Mouse (Mus musculus): Measurements from ENCODE around the gene 2310034C09Rik. TPM values are rescaled to one million over a fixed set of nuclear protein-coding genes. Genes with fewer than 3 reads are reported as not detected.
"Not testable (repeated sequence)": the region's sequence is repeated elsewhere in the genome, so short reads cannot be mapped to it uniquely, and the experiment has no call there.

2310034C09Rik gene
- polyA plus RNA-seq, 1 experiment from 2014 or later = not detected

DNA sequence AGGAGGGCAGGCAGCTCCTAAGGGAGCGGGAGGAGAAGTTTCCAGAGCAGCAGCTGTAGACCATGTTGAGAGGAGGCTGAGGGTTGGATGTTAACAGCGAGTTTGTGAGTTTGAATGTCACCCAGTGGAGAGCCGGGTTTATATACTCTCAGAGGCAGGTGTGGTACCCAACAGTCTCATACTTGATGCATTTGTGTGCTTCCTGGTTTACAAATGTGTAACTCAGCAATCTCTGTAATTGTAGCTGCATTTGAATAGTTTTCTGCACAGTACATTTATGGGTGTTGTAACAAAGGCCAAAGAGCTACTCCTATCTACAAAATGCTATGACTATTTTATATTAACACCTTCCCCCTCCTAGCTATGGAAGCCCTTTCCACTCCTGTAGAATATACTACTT is 7.1 kb upstream of the 2310034C09Rik start, which contains the start of gene Krtap13:
Gene Krtap13 (minus strand): TSS at position 101 of the 400 bp plus-strand sequence.
- 80% methylated on average over 3 of the region's 3 CpGs for WGBS
- H3K27me3 ChIP-seq (ENCODE audit: control insufficient read depth, insufficient read depth, low read length); ATAC-seq (ENCODE audit: insufficient number of reproducible peaks, insufficient read depth, low FRiP score, low read depth): not testable (repeated sequence)

DNA sequence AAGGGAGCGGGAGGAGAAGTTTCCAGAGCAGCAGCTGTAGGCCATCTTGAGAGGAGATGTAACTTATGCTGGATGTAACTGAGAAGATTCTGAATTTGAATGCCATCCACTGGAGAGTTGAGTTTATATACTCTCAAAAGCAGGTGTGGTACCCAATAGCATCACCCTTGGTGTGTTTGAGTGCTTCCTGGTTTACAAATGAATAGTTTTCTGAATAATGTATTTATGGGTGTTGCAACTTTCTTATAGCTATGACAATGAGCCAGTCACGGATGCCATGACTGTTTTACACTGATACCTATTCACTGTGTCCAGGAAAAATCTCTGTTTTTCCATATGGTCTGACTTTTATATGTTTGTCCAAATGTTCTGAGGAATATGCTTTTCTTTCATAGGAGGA is 15.5 kb downstream of the 2310034C09Rik start, which contains the start of gene 2310057N15Rik:
Gene 2310057N15Rik (minus strand): TSS at position 101 of the 400 bp plus-strand sequence.
- no peak within 1 kb of the TSS for H3K9ac ChIP-seq (replicated peaks; ENCODE audit: low read depth, low read length)
- no peak within 1 kb of the TSS for H3K27ac ChIP-seq (ENCODE audit: low read length)
- H3K27me3 ChIP-seq (ENCODE audit: control insufficient read depth, insufficient read depth, low read length) = no peaks in the 10 kb centered on the region
- no peaks in the 10 kb centered on the region for H3K36me3 ChIP-seq (ENCODE audit: control insufficient read depth, insufficient read depth, low read length)
- no peak within 1 kb of the TSS for H3K4me3 ChIP-seq (ENCODE audit: low read depth, low read length)
- ATAC-seq (ENCODE audit: insufficient number of reproducible peaks, insufficient read depth, low FRiP score, low read depth) = no peak
- no peak within 1 kb of the TSS for H3K4me2 ChIP-seq (replicated peaks; ENCODE audit: low read depth, low read length)
- no peaks in the 10 kb centered on the region for H3K9me3 ChIP-seq (ENCODE audit: control insufficient read depth, low read depth, low read length)
- H3K4me1 ChIP-seq (ENCODE audit: control insufficient read depth, insufficient read depth, low read length) = no peaks in the 10 kb centered on the region
- 86% methylated on average over 2 of the region's 2 CpGs for WGBS

More for the DNA sequence above, 7.1 kb upstream of the 2310034C09Rik start, which contains the start of gene Krtap13:
- not testable (repeated sequence) for H3K9ac ChIP-seq (replicated peaks; ENCODE audit: low read depth, low read length); H3K4me1 ChIP-seq (ENCODE audit: control insufficient read depth, insufficient read depth, low read length); H3K9me3 ChIP-seq (ENCODE audit: control insufficient read depth, low read depth, low read length); H3K4me3 ChIP-seq (ENCODE audit: low read depth, low read length); H3K4me2 ChIP-seq (replicated peaks; ENCODE audit: low read depth, low read length); H3K27ac ChIP-seq (ENCODE audit: low read length); H3K36me3 ChIP-seq (ENCODE audit: control insufficient read depth, insufficient read depth, low read length)

DNA sequence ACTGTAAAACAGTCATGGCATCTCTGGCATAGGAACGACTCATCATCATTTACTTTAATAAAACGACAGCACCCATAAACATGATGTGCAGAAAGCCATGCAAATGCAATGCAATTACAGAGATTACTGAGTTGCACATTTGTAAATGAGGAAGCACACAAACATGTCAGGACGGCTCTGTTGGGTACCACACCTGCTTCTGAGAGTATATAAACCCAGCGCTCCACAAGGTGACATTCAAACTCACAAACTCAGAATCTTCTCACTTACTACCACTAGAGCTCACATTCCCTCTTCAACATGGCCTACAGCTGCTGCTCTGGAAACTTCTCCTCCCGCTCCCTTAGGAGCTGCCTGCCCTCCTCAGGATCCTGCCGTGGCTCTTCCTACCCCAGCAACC is 18.9 kb downstream of the 2310034C09Rik start, which contains the start of gene Gm5965:
Gene Gm5965 (plus strand): TSS at position 301 of the 400 bp plus-strand sequence.
- no peaks in the 10 kb centered on the region for H3K27me3 ChIP-seq (ENCODE audit: control insufficient read depth, insufficient read depth, low read length)
- H3K36me3 ChIP-seq (ENCODE audit: control insufficient read depth, insufficient read depth, low read length) = no peaks in the 10 kb centered on the region
- H3K27ac ChIP-seq (ENCODE audit: low read length) = no peak within 1 kb of the TSS
- H3K9ac ChIP-seq (replicated peaks; ENCODE audit: low read depth, low read length) = no peak within 1 kb of the TSS
- no peak within 1 kb of the TSS for H3K4me3 ChIP-seq (ENCODE audit: low read depth, low read length)
- H3K4me2 ChIP-seq (replicated peaks; ENCODE audit: low read depth, low read length) = no peak within 1 kb of the TSS
- no peak for ATAC-seq (ENCODE audit: insufficient number of reproducible peaks, insufficient read depth, low FRiP score, low read depth)
- no peaks in the 10 kb centered on the region for H3K4me1 ChIP-seq (ENCODE audit: control insufficient read depth, insufficient read depth, low read length)
- H3K9me3 ChIP-seq (ENCODE audit: control insufficient read depth, low read depth, low read length) = no peaks in the 10 kb centered on the region
- WGBS = 87% methylated on average over 5 of the region's 6 CpGs

- H3K27me3 ChIP-seq (ENCODE audit: control insufficient read depth, insufficient read depth, low read length) = no peaks in the 10 kb centered on the region
- WGBS = 80% methylated on average over 2 of the region's 2 CpGs
- no peak for ATAC-seq (ENCODE audit: insufficient number of reproducible peaks, insufficient read depth, low FRiP score, low read depth)
- H3K4me2 ChIP-seq (replicated peaks; ENCODE audit: low read depth, low read length) = no peak overlapping the region
- no peaks in the 10 kb centered on the region for H3K9me3 ChIP-seq (ENCODE audit: control insufficient read depth, low read depth, low read length)
- no peaks in the 10 kb centered on the region for H3K36me3 ChIP-seq (ENCODE audit: control insufficient read depth, insufficient read depth, low read length)
- no peaks in the 10 kb centered on the region for H3K4me1 ChIP-seq (ENCODE audit: control insufficient read depth, insufficient read depth, low read length)
- no peak overlapping the region for H3K9ac ChIP-seq (replicated peaks; ENCODE audit: low read depth, low read length)
- H3K27ac ChIP-seq (ENCODE audit: low read length) = no peak overlapping the region
- H3K4me3 ChIP-seq (ENCODE audit: low read depth, low read length) = no peak overlapping the region
These were observed 28.1 kb downstream of the 2310034C09Rik start for GRCm38 (mm10) chr16:88786786-88787185.

Other genes with a start within 250 kb of the 2310034C09Rik start
- gene Cldn8, start 195.7 kb upstream of the 2310034C09Rik start, polyA plus RNA-seq (2014; fragmentation: Nextera tagmentation; extraction: Ambion mirVana) = 9.5 and 9.6 TPM in 2 replicates
- gene Krtap24-1, start 146.6 kb upstream of the 2310034C09Rik start, polyA plus RNA-seq (2014; fragmentation: Nextera tagmentation; extraction: Ambion mirVana) = not detected in 2 replicates
- gene 2310079G19Rik, start 131.2 kb upstream of the 2310034C09Rik start, polyA plus RNA-seq (2014; fragmentation: Nextera tagmentation; extraction: Ambion mirVana) = not detected in 2 replicates
- gene Krtap26-1, start 111.1 kb upstream of the 2310034C09Rik start, polyA plus RNA-seq (2014; fragmentation: Nextera tagmentation; extraction: Ambion mirVana) = not detected in 2 replicates
- gene Krtap27-1, start 87.2 kb upstream of the 2310034C09Rik start, polyA plus RNA-seq (2014; fragmentation: Nextera tagmentation; extraction: Ambion mirVana) = not detected in 2 replicates
- not detected in 2 replicates for gene 2310061N02Rik, start 50.9 kb upstream of the 2310034C09Rik start, polyA plus RNA-seq (2014; fragmentation: Nextera tagmentation; extraction: Ambion mirVana)
- not detected in 2 replicates for gene Krtap13-1, start 30.0 kb upstream of the 2310034C09Rik start, polyA plus RNA-seq (2014; fragmentation: Nextera tagmentation; extraction: Ambion mirVana)
- not detected in 2 replicates for gene Krtap13, start 7.2 kb upstream of the 2310034C09Rik start, polyA plus RNA-seq (2014; fragmentation: Nextera tagmentation; extraction: Ambion mirVana)
- not detected in 2 replicates for gene 2310057N15Rik, start 15.4 kb downstream of the 2310034C09Rik start, polyA plus RNA-seq (2014; fragmentation: Nextera tagmentation; extraction: Ambion mirVana)
- gene Gm5965, start 19.0 kb downstream of the 2310034C09Rik start, polyA plus RNA-seq (2014; fragmentation: Nextera tagmentation; extraction: Ambion mirVana) = not detected in 2 replicates
- not detected in 2 replicates for gene Gm20741, start 53.4 kb downstream of the 2310034C09Rik start, polyA plus RNA-seq (2014; fragmentation: Nextera tagmentation; extraction: Ambion mirVana)
- not detected in 2 replicates for gene Krtap15, start 61.4 kb downstream of the 2310034C09Rik start, polyA plus RNA-seq (2014; fragmentation: Nextera tagmentation; extraction: Ambion mirVana)
- not detected in 2 replicates for gene Krtap14, start 67.3 kb downstream of the 2310034C09Rik start, polyA plus RNA-seq (2014; fragmentation: Nextera tagmentation; extraction: Ambion mirVana)
- gene Krtap19-1, start 110.6 kb downstream of the 2310034C09Rik start, polyA plus RNA-seq (2014; fragmentation: Nextera tagmentation; extraction: Ambion mirVana) = not detected in 2 replicates
- not detected in 2 replicates for gene Krtap19-2, start 115.4 kb downstream of the 2310034C09Rik start, polyA plus RNA-seq (2014; fragmentation: Nextera tagmentation; extraction: Ambion mirVana)
- gene Krtap19-3, start 119.2 kb downstream of the 2310034C09Rik start, polyA plus RNA-seq (2014; fragmentation: Nextera tagmentation; extraction: Ambion mirVana) = not detected in 2 replicates
- not detected in 2 replicates for gene Krtap19-4, start 126.2 kb downstream of the 2310034C09Rik start, polyA plus RNA-seq (2014; fragmentation: Nextera tagmentation; extraction: Ambion mirVana)
- not detected in 2 replicates for gene Krtap19-5, start 137.6 kb downstream of the 2310034C09Rik start, polyA plus RNA-seq (2014; fragmentation: Nextera tagmentation; extraction: Ambion mirVana)
- not detected in 2 replicates for gene Krtap19-9b, start 173.4 kb downstream of the 2310034C09Rik start, polyA plus RNA-seq (2014; fragmentation: Nextera tagmentation; extraction: Ambion mirVana)
- not detected in 2 replicates for gene Krtap16-3, start 204.0 kb downstream of the 2310034C09Rik start, polyA plus RNA-seq (2014; fragmentation: Nextera tagmentation; extraction: Ambion mirVana)